Mouse (Mus musculus) stomach, postnatal 0 days (tissue): ENCODE data around the gene Mgea5.

Source experiments
- CTCF ChIP-seq: IDR thresholded peaks from 2 replicates; pipeline ENCODE4 v1.5.1; 2016; ENCODE audit warnings: antibody characterized with exemption, low read depth, mild to moderate bottlenecking, moderate library complexity
- EP300 ChIP-seq: optimal IDR thresholded peaks from 2 replicates; pipeline ENCODE3; 2016; ENCODE audit warnings: antibody characterized with exemption

- no peak for TF ChIP-seq CTCF
- no peak for TF ChIP-seq EP300
Observed at GRCm38 (mm10) chr19:45725677-45726277, 57.9 kb downstream of the Mgea5 start.
